Mouse (Mus musculus): Measurements from ENCODE around the gene Dolpp1. TPM values are rescaled to one million over a fixed set of nuclear protein-coding genes. Genes with fewer than 3 reads are reported as not detected.

Gene Dolpp1
- total RNA-seq, 1 experiment from 2014 or later, result 33.9 TPM

- no peak for ATAC-seq (replicated peaks; ENCODE audit: low read depth, poor library complexity, severe bottlenecking)
Observed at GRCm38 (mm10) chr2:30437791-30438190, 45.7 kb downstream of the Dolpp1 start.

- no peak for ATAC-seq (replicated peaks; ENCODE audit: low read depth, poor library complexity, severe bottlenecking)
Observed at GRCm38 (mm10) chr2:30439631-30440030, 47.6 kb downstream of the Dolpp1 start.

- ATAC-seq (replicated peaks; ENCODE audit: low read depth, poor library complexity, severe bottlenecking), result no peak
Observed at GRCm38 (mm10) chr2:30440211-30440700, 48.2 kb downstream of the Dolpp1 start.

- ATAC-seq (replicated peaks; ENCODE audit: low read depth, poor library complexity, severe bottlenecking), result peak; percentile 76
Observed at GRCm38 (mm10) chr2:30440701-30441517, 48.9 kb downstream of the Dolpp1 start.

- peak; percentile 55 for ATAC-seq (replicated peaks; ENCODE audit: low read depth, poor library complexity, severe bottlenecking)
Observed at GRCm38 (mm10) chr2:30441518-30442497, 49.8 kb downstream of the Dolpp1 start.

GRCm38 (mm10) chr2:30442498-30442890, 50.4 kb downstream of the Dolpp1 start:
- no peak for ATAC-seq (replicated peaks; ENCODE audit: low read depth, poor library complexity, severe bottlenecking)

GRCm38 (mm10) chr2:30443281-30443680, 51.2 kb downstream of the Dolpp1 start:
- no peak for ATAC-seq (replicated peaks; ENCODE audit: low read depth, poor library complexity, severe bottlenecking)

GRCm38 (mm10) chr2:30444006-30444405, 52.0 kb downstream of the Dolpp1 start:
- no peak for ATAC-seq (replicated peaks; ENCODE audit: low read depth, poor library complexity, severe bottlenecking)

- no peak for ATAC-seq (replicated peaks; ENCODE audit: low read depth, poor library complexity, severe bottlenecking)
Observed at GRCm38 (mm10) chr2:30444450-30444849, 52.4 kb downstream of the Dolpp1 start.

GRCm38 (mm10) chr2:30445312-30445711, 53.3 kb downstream of the Dolpp1 start:
- ATAC-seq (replicated peaks; ENCODE audit: low read depth, poor library complexity, severe bottlenecking), result no peak

GRCm38 (mm10) chr2:30446891-30447826, 55.1 kb downstream of the Dolpp1 start:
- ATAC-seq (replicated peaks; ENCODE audit: low read depth, poor library complexity, severe bottlenecking), result peak; percentile 43; the same call in 1 of the 2 replicates

GRCm38 (mm10) chr2:30448371-30448770, 56.3 kb downstream of the Dolpp1 start:
- no peak for ATAC-seq (replicated peaks; ENCODE audit: low read depth, poor library complexity, severe bottlenecking)

Other genes with a start within 250 kb of the Dolpp1 start
- 5.8 and 5.9 TPM in 2 replicates for gene Endog, start 220.8 kb upstream of the Dolpp1 start, total RNA-seq (2017)
- 29.8 and 38.4 TPM in 2 replicates for gene Spout1, start 213.8 kb upstream of the Dolpp1 start, total RNA-seq (2017)
- gene Kyat1, start 186.4 kb upstream of the Dolpp1 start, total RNA-seq (2017), result 4.5 and 13.5 TPM in 2 replicates
- 3.9 and 11.0 TPM in 2 replicates for gene Lrrc8a, start 154.5 kb upstream of the Dolpp1 start, total RNA-seq (2017)
- gene Gm28035, start 151.7 kb upstream of the Dolpp1 start, total RNA-seq (2017), result 5.3 TPM in 1 of 2 replicates, not detected in the other
- 3.1 TPM in 1 of 2 replicates, not detected in the other for gene Phyhd1, start 126.1 kb upstream of the Dolpp1 start, total RNA-seq (2017)
- gene Gm28038, start 111.2 kb upstream of the Dolpp1 start, total RNA-seq (2017), result not detected in 2 replicates
- gene Dolk, start 105.9 kb upstream of the Dolpp1 start, total RNA-seq (2017), result 9.7 and 12.1 TPM in 2 replicates
- gene Nup188, start 105.9 kb upstream of the Dolpp1 start, total RNA-seq (2017), result 30.9 and 31.6 TPM in 2 replicates
- 15.1 and 31.5 TPM in 2 replicates for gene Sh3glb2, start 32.9 kb upstream of the Dolpp1 start, total RNA-seq (2017)
- 9.1 and 15.0 TPM in 2 replicates for gene Miga2, start 28.0 kb upstream of the Dolpp1 start, total RNA-seq (2017)
- 17.1 and 17.3 TPM in 2 replicates for gene Crat, start 23.6 kb downstream of the Dolpp1 start, total RNA-seq (2017)
- gene Ptpa, start 23.8 kb downstream of the Dolpp1 start, total RNA-seq (2017), result 46.4 and 76.0 TPM in 2 replicates
- 0.58 and 1.8 TPM in 2 replicates for gene Ier5l, start 82.0 kb downstream of the Dolpp1 start, total RNA-seq (2017)
- not detected in 2 replicates for gene Cstad, start 202.8 kb downstream of the Dolpp1 start, total RNA-seq (2017)

All from common myeloid progenitor, adult 5-6 weeks (primary cell).